8 mouse cellular contexts compared by ENCODE assay signal in genomic region chr4:129251482-129252125, GRCm38 (mm10). TPM values are rescaled to one million over a fixed set of nuclear protein-coding genes. Genes with fewer than 3 reads are reported as not detected.
DNase-seq lines count a peak whose midpoint lies in the region; ATAC-seq and TF ChIP-seq lines count a peak whose summit lies in the region.

No protein-coding gene starts in this region.

- no peak for DNase-seq in lung, embryonic 14.5 days
- DNase-seq in lung, postnatal 4 days, result no peak
- no peak for DNase-seq in cerebellum, adult 2 months
- no peak for DNase-seq in thymus, postnatal 10 days (ENCODE audit: low spot score in 2 of 2)
- no peak for DNase-seq in cerebellum, adult 11-12 months

- H3K27ac ChIP-seq in lung, embryonic 14.5 days (ENCODE audit: low read depth), result no peak overlapping the region
- no peak overlapping the region for H3K27ac ChIP-seq in hindbrain, embryonic 12.5 days
- no peak overlapping the region for H3K27ac ChIP-seq in liver, embryonic 12.5 days
- H3K27ac ChIP-seq in cerebellum, adult 2 months (ENCODE audit: insufficient read depth, low read length), result no peak overlapping the region

- ATAC-seq in lung, embryonic 14.5 days (ENCODE audit: insufficient read depth), result peak; percentile 48; the same call in 1 of the 2 replicates
- no peak; the same call in 1 of the 2 replicates for ATAC-seq in hindbrain, embryonic 12.5 days (ENCODE audit: low FRiP score)
- ATAC-seq in liver, embryonic 12.5 days, result no peak
- ATAC-seq in neutrophil, adult 5-6 weeks (ENCODE audit: extremely low read depth, insufficient number of reproducible peaks, low FRiP score, poor library complexity, severe bottlenecking), result peak; percentile 24; the same call in 1 of the 2 replicates

- H3K4me1 ChIP-seq in lung, embryonic 14.5 days (ENCODE audit: insufficient read depth), result peaks cover 11% of the 10 kb centered on the region
- H3K4me1 ChIP-seq in hindbrain, embryonic 12.5 days, result peaks cover 39% of the 10 kb centered on the region
- peaks cover 43% of the 10 kb centered on the region for H3K4me1 ChIP-seq in liver, embryonic 12.5 days
- H3K4me1 ChIP-seq in cerebellum, adult 2 months (ENCODE audit: control insufficient read depth, insufficient read depth, low read length), result peaks cover 23% of the 10 kb centered on the region

- peaks cover 25% of the 10 kb centered on the region for H3K27me3 ChIP-seq in lung, embryonic 14.5 days (ENCODE audit: insufficient read depth, low read length)
- H3K27me3 ChIP-seq in hindbrain, embryonic 12.5 days, result peaks cover 50% of the 10 kb centered on the region
- H3K27me3 ChIP-seq in liver, embryonic 12.5 days (replicated peaks), result peaks cover 57% of the 10 kb centered on the region
- no peaks in the 10 kb centered on the region for H3K27me3 ChIP-seq in cerebellum, adult 2 months (ENCODE audit: control insufficient read depth, insufficient read depth, low read length)

- TF ChIP-seq POLR2A in cerebellum, adult 2 months (IDR thresholded peaks at IDR 0.05; ENCODE audit: borderline replicate concordance, insufficient read depth, low read length), result no peak

- no peak for TF ChIP-seq CTCF in lung, embryonic 14.5 days (IDR thresholded peaks at IDR 0.05; ENCODE audit: low read depth)
- TF ChIP-seq CTCF in cerebellum, adult 2 months (IDR thresholded peaks at IDR 0.05; ENCODE audit: borderline replicate concordance, insufficient read depth, low read depth, low read length), result no peak

- no peaks in the 10 kb centered on the region for H3K9me3 ChIP-seq in lung, embryonic 14.5 days (ENCODE audit: low read depth, low read length)
- H3K9me3 ChIP-seq in hindbrain, embryonic 12.5 days (replicated peaks), result no peaks in the 10 kb centered on the region
- no peaks in the 10 kb centered on the region for H3K9me3 ChIP-seq in liver, embryonic 12.5 days (replicated peaks)

- H3K4me2 ChIP-seq in lung, embryonic 14.5 days, result peak overlapping the region; percentile 42
- peak overlapping the region; percentile 29 for H3K4me2 ChIP-seq in hindbrain, embryonic 12.5 days (replicated peaks)
- H3K4me2 ChIP-seq in liver, embryonic 12.5 days, result peak overlapping the region; percentile 42

- 0 out of 2 replicates have a peak overlapping the region, but pooled peaks have one; percentile 9 for H3K9ac ChIP-seq in lung, embryonic 14.5 days
- H3K9ac ChIP-seq in hindbrain, embryonic 12.5 days, result peak overlapping the region; percentile 32; the same call in 1 of the 2 replicates
- H3K9ac ChIP-seq in liver, embryonic 12.5 days, result no peak overlapping the region

- H3K4me3 ChIP-seq in lung, embryonic 14.5 days (ENCODE audit: low read depth, low read length), result no peak overlapping the region
- no peak overlapping the region for H3K4me3 ChIP-seq in hindbrain, embryonic 12.5 days
- H3K4me3 ChIP-seq in liver, embryonic 12.5 days, result no peak overlapping the region
- no peak overlapping the region for H3K4me3 ChIP-seq in cerebellum, adult 2 months (replicated peaks; ENCODE audit: insufficient read depth, low read depth, low read length)

- 5% methylated on average over 15 of the region's 15 CpGs for WGBS in lung, embryonic 14.5 days
- WGBS in hindbrain, embryonic 12.5 days, result 3% methylated on average over 15 of the region's 15 CpGs
- WGBS in liver, embryonic 12.5 days (ENCODE audit: insufficient replicate concordance), result 11% methylated on average over 15 of the region's 15 CpGs
- WGBS in cerebellum, adult 2 months, result 44% methylated on average over 15 of the region's 15 CpGs

- no peaks in the 10 kb centered on the region for H3K36me3 ChIP-seq in lung, embryonic 14.5 days (ENCODE audit: insufficient read depth)
- H3K36me3 ChIP-seq in hindbrain, embryonic 12.5 days, result no peaks in the 10 kb centered on the region
- H3K36me3 ChIP-seq in liver, embryonic 12.5 days, result no peaks in the 10 kb centered on the region

RNA-seq across cellular contexts. Expression of gene C77080, which starts 9.6 kb away (rescaled TPM):
- 2.8 and 3.2 TPM in 2 replicates for polyA plus RNA-seq in lung, embryonic 14.5 days (2014; fragmentation: Nextera tagmentation; extraction: Ambion mirVana)
- polyA plus RNA-seq in hindbrain, embryonic 12.5 days (2016; fragmentation: Nextera tagmentation; extraction: Ambion mirVana), result 6.0 and 6.4 TPM in 2 replicates
- polyA plus RNA-seq in liver, embryonic 12.5 days (2016; fragmentation: Nextera tagmentation; extraction: Ambion mirVana), result 0.72 and 0.92 TPM in 2 replicates
- total RNA-seq in neutrophil, adult 5-6 weeks (2017), result 2.0 TPM in 1 of 2 replicates, not detected in the other
- 15.6 and 18.5 TPM in 2 replicates for polyA plus RNA-seq in cerebellum, adult 2 months (2012; rRNA removed)

RNA-seq across cellular contexts. Expression of gene Sync, which starts 35.8 kb away (rescaled TPM):
- polyA plus RNA-seq in lung, embryonic 14.5 days (2014; fragmentation: Nextera tagmentation; extraction: Ambion mirVana), result 0.33 and 0.54 TPM in 2 replicates
- 1.7 and 1.8 TPM in 2 replicates for polyA plus RNA-seq in hindbrain, embryonic 12.5 days (2016; fragmentation: Nextera tagmentation; extraction: Ambion mirVana)
- polyA plus RNA-seq in liver, embryonic 12.5 days (2016; fragmentation: Nextera tagmentation; extraction: Ambion mirVana), result 0.13 and 0.24 TPM in 2 replicates
- total RNA-seq in neutrophil, adult 5-6 weeks (2017), result 0.12 TPM in 1 of 2 replicates, not detected in the other
- polyA plus RNA-seq in cerebellum, adult 2 months (2012; rRNA removed), result 1.00 and 1.4 TPM in 2 replicates

Comparison
In these comparisons a context has a peak if more than half of its experiments do, and no peak if none do; other contexts are left out.
1. ATAC-seq: peak in lung, embryonic 14.5 days (single experiment) and neutrophil, adult 5-6 weeks (single experiment); none in hindbrain, embryonic 12.5 days (single experiment) and liver, embryonic 12.5 days (single experiment).
2. Peak in every context shown above with its lines, with median percentiles within 50 percentile points of each other: H3K4me2 ChIP-seq.